Mouse (Mus musculus): ENCODE results near the gene Tesk1.

DNA sequence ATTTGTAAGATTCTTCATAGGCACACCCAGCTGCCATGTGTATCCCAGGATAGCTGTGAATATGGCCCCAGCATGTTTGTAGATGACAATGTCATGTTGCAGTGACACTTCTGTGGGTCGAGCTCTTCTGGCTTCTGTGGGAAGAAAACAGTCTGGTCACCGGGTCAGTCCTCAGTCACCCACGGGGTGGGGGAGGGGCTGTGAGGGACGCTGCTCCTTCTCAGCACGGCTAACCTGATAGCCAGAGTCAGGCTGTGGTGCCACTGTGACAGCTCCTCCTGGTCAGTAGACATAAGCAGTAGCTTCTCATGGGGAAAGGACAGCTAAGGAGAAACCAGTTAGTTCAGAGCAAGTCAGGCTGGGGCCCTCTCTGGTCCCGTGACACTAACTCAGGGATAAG lies 54.8 kb downstream of the Tesk1 start:
- TF ChIP-seq CTCF (conservative IDR thresholded peaks at IDR 0.05; ENCODE audit: low read length) = no peak
- no peak for TF ChIP-seq NANOG (IDR thresholded peaks at IDR 0.05; ENCODE audit: borderline replicate concordance, low read length)
